Mouse (Mus musculus): ENCODE results near the gene Btbd2. TPM values are rescaled to one million over a fixed set of nuclear protein-coding genes. Genes with fewer than 3 reads are reported as not detected.

The Btbd2 gene
- polyA plus RNA-seq, 1 experiment from 2014 or later, result 85.9 TPM

DNA sequence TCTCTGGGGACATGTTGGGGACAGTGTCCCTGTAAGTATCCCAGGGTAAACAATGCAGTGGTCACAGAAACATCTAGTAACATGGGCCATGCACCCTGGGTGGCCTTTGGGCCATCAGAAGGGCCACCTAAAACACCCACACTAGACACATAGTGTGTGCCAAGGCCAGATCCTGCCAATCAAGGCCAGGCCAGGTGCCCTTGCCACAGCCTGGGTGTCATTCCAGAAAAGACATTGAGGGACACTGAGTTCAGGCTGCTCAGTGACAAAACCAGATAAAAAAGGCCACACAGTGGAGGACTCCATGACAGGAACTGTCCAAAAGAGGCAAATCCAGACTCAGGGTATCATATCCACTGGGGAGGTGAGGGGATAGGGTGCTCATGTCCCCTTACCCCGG lies 26.8 kb upstream of the Btbd2 start:
- Histone ChIP-seq H3K4me1 (no peaks in the 10 kb centered on the region), H3K36me3 (replicated peaks) (peaks cover 27% of the 10 kb centered on the region), H3K9ac (no peak overlapping the region), H3K27ac (no peak overlapping the region), H3K9me3 (no peaks in the 10 kb centered on the region), H3K4me2 (no peak overlapping the region), H3K27me3 (replicated peaks) (no peaks in the 10 kb centered on the region), H3K4me3 (no peak overlapping the region)
- ATAC-seq (replicated peaks), result no peak
- WGBS, result 96% methylated on average over 1 of the region's 1 CpGs

DNA sequence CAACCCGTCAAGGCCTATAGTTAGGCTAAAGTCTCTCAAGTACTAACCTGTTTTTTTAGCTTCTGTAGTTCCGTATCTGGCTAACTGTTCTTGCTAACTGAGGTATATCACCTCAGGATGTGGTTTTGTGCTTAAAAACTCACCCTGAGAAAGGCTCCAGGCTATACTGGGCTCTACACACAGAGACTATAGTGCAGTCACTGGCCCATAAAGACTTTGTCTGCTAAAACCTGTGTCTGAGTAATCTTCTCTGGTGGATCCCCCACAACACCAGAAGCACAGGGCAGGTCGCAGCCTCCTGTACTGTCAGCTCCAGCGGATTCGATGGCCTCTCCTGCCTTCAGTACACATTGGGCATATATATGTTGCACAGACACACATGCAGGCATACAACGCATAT lies 25.1 kb upstream of the Btbd2 start:
- 95% methylated on average over 6 of the region's 6 CpGs for WGBS
- Histone ChIP-seq H3K36me3 (replicated peaks) (peaks cover 21% of the 10 kb centered on the region), H3K27me3 (replicated peaks) (no peaks in the 10 kb centered on the region), H3K4me3 (no peak overlapping the region), H3K9ac (no peak overlapping the region), H3K4me1 (peaks cover 16% of the 10 kb centered on the region), H3K9me3 (no peaks in the 10 kb centered on the region), H3K27ac (no peak overlapping the region), H3K4me2 (no peak overlapping the region)
- ATAC-seq (replicated peaks), result no peak

GRCm38 (mm10) chr10:80680260-80680696 lies 23.4 kb upstream of the Btbd2 start:
- peaks cover 22% of the 10 kb centered on the region for H3K4me1 ChIP-seq
- no peak overlapping the region for H3K9ac ChIP-seq
- H3K9me3 ChIP-seq, result no peaks in the 10 kb centered on the region
- H3K27ac ChIP-seq, result no peak overlapping the region
- WGBS, result 72% methylated on average over 2 of the region's 2 CpGs
- no peak for ATAC-seq (replicated peaks)
- H3K4me3 ChIP-seq, result no peak overlapping the region
- no peaks in the 10 kb centered on the region for H3K27me3 ChIP-seq (replicated peaks)
- H3K36me3 ChIP-seq (replicated peaks), result peaks cover 4% of the 10 kb centered on the region; the same call in 1 of the 2 replicates
- H3K4me2 ChIP-seq, result no peak overlapping the region

DNA sequence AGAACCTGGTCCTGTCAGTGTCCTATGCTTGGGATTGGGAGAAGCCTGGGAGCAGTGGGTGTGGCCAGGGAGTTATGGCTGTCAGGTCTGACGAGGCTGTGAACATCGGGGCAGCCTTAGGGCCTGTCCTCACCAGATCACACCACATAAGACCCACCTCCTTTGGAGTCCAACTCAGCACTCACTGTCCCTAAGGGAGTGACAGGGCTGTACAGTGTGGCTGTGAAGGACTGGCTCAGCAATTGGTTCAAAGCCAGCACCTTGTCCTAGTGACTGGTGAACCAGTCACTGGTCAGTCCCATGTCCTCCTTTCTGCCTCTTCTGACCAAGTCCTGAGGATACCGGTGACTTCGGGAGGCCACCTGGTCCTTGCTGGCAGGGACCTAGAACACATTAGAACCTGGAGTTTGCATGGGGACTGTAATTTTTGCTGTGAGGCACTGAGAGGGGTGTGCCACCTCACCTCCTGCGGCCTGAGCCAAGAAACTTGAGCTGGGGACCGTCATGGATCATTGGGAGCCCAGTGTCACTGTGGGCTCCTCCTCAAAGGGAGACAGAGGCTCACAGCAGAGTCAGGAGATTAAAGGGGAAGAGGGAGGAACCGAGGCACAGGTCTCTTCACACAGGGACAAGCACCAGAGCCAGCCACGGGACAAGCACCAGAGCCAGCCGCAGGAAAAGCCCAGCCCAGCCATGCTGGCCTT lies 22.8 kb upstream of the Btbd2 start:
- Histone ChIP-seq H3K27ac (0 out of 2 replicates have a peak overlapping the region, but pooled peaks have one; percentile 96), H3K4me2 (no peak overlapping the region), H3K27me3 (replicated peaks) (no peaks in the 10 kb centered on the region), H3K9ac (no peak overlapping the region), H3K36me3 (replicated peaks) (no peaks in the 10 kb centered on the region), H3K4me3 (no peak overlapping the region), H3K9me3 (no peaks in the 10 kb centered on the region), H3K4me1 (peaks cover 27% of the 10 kb centered on the region)
- WGBS, result 59% methylated on average over 9 of the region's 9 CpGs
- ATAC-seq (replicated peaks), result no peak

DNA sequence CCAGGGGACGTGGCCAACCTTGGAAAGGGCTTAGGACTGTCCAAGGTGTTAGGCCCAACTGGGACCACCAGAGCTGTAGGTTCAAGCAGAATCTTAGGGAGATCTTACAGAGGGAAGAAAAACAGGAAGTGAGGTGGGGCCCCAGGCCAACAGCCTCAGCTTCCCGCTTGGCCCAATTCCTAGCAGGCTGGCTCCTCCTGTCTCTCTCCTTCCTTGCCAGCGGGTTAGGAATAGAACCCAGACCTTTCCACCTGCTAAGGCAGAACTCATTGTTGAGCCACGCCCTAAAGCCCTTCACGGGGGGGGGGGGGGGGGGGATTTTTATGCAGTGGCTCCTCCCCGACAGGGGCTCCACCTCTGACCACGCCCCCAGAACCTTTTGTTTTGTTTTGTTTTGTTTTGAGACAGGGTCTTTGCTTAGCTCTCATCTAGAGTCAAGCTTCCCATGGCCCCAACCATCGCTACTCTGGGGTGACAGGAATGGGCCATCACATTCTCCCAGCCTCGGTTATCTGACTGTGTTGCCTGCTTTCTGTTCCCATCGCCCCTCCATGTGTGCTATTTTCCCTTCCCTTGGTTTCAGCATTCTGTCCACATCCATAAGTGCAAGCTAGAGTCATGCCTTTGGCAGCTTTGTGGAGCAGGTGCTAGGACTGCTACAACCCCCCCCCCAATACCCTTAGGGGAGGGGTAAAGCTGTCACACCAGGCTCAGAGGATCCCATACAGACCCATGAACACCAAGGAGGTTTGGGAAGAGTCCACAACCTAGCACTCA lies 21.9 kb upstream of the Btbd2 start:
- Histone ChIP-seq H3K9ac (no peak overlapping the region), H3K4me1 (peaks cover 37% of the 10 kb centered on the region), H3K36me3 (replicated peaks) (no peaks in the 10 kb centered on the region), H3K27me3 (replicated peaks) (no peaks in the 10 kb centered on the region), H3K4me2 (no peak overlapping the region), H3K27ac (peak overlapping the region; percentile 96), H3K9me3 (no peaks in the 10 kb centered on the region), H3K4me3 (no peak overlapping the region)
- ATAC-seq (replicated peaks), result no peak
- WGBS, result 52% methylated on average over 9 of the region's 10 CpGs

- H3K4me2 ChIP-seq, result peak within 1 kb of the TSS; percentile 82
- WGBS, result 26% methylated on average over 8 of the region's 8 CpGs
- H3K27me3 ChIP-seq (replicated peaks), result no peaks in the 10 kb centered on the region
- peaks cover 45% of the 10 kb centered on the region for H3K4me1 ChIP-seq
- H3K27ac ChIP-seq, result peak within 1 kb of the TSS; percentile 96
- no peaks in the 10 kb centered on the region for H3K36me3 ChIP-seq (replicated peaks)
- peak within 1 kb of the TSS; percentile 94 for H3K4me3 ChIP-seq
- ATAC-seq (replicated peaks), result no peak
- no peaks in the 10 kb centered on the region for H3K9me3 ChIP-seq
- H3K9ac ChIP-seq, result peak within 1 kb of the TSS; percentile 72
Measured at GRCm38 (mm10) chr10:80677942-80678436, 21.1 kb upstream of the Btbd2 start, which contains the start of gene Mknk2. Gene Mknk2, minus strand, starts transcription at chr10:80678112.

GRCm38 (mm10) chr10:80677128-80677875 lies 20.4 kb upstream of the Btbd2 start:
- ATAC-seq (replicated peaks), result peak; percentile 5
- 35% methylated on average over 9 of the region's 9 CpGs for WGBS
- Histone ChIP-seq H3K4me1 (peaks cover 52% of the 10 kb centered on the region), H3K27ac (peak overlapping the region; percentile 96), H3K4me3 (peak overlapping the region; percentile 94), H3K9ac (peak overlapping the region; percentile 72), H3K27me3 (replicated peaks) (no peaks in the 10 kb centered on the region), H3K4me2 (peak overlapping the region; percentile 82), H3K9me3 (no peaks in the 10 kb centered on the region), H3K36me3 (replicated peaks) (no peaks in the 10 kb centered on the region)

GRCm38 (mm10) chr10:80676198-80676928 lies 19.5 kb upstream of the Btbd2 start:
- peak; percentile 92 for ATAC-seq (replicated peaks)
- Histone ChIP-seq H3K9me3 (no peaks in the 10 kb centered on the region), H3K27ac (peak overlapping the region; percentile 96), H3K4me1 (peaks cover 56% of the 10 kb centered on the region), H3K27me3 (replicated peaks) (no peaks in the 10 kb centered on the region), H3K4me3 (peak overlapping the region; percentile 94), H3K36me3 (replicated peaks) (0 out of 2 replicates have a peak, but pooled peaks cover 3% of the 10 kb centered on the region), H3K9ac (peak overlapping the region; percentile 93), H3K4me2 (peak overlapping the region; percentile 82)
- WGBS, result under 1% methylated on average over 66 of the region's 78 CpGs

DNA sequence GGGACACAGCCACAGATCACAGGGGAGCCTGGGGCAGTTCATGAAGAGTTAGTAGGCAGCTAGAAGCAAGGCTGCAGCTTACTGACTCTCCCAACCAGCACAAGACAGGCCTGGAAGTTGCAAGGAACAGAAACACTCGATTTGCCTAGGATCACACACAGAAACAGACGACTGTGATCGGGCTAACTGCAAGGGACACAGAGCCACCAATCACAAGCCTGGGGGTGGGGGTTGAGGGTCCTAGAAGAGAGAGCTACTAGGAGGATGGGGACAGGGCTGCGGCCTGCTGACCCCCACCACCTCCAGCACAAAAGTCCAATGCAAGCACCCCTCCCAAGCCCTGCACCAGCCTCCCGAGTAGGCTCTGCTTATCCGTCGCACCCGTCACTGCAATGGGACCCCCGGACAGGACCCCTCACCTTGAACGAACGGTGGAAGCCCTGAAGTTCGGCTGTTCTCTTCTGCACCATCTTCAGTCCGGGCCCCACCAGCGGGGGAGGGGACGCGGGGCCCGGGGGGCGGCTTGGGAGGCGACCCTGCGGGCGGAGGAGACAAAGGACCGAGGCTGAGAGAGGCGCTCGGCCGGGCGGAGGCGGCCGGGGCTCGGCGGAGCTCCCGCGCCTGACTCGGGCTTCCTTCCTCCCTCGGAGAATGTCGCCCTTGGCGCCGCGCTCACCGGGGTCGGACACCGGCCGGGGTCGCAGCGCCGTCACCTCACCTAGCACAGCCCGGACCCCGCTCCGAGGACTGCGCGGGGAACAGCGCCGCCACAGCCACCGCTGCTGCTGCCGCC lies 18.7 kb upstream of the Btbd2 start:
- no peaks in the 10 kb centered on the region for H3K27me3 ChIP-seq (replicated peaks)
- H3K4me2 ChIP-seq, result peak overlapping the region; percentile 82
- H3K9ac ChIP-seq, result peak overlapping the region; percentile 93
- peak overlapping the region; percentile 94 for H3K4me3 ChIP-seq
- WGBS, result under 1% methylated on average over 46 of the region's 54 CpGs
- no peaks in the 10 kb centered on the region for H3K9me3 ChIP-seq
- H3K36me3 ChIP-seq (replicated peaks), result peaks cover 5% of the 10 kb centered on the region; the same call in 1 of the 2 replicates
- H3K27ac ChIP-seq, result peak overlapping the region; percentile 96
- H3K4me1 ChIP-seq, result peaks cover 56% of the 10 kb centered on the region
- ATAC-seq (replicated peaks), result peak; percentile 35

GRCm38 (mm10) chr10:80674851-80675404 lies 18.1 kb upstream of the Btbd2 start:
- H3K4me1 ChIP-seq, result peaks cover 56% of the 10 kb centered on the region
- WGBS, result 16% methylated on average over 6 of the region's 6 CpGs
- no peak for ATAC-seq (replicated peaks)
- no peaks in the 10 kb centered on the region for H3K9me3 ChIP-seq
- no peaks in the 10 kb centered on the region for H3K27me3 ChIP-seq (replicated peaks)
- H3K4me2 ChIP-seq, result peak overlapping the region; percentile 82
- H3K9ac ChIP-seq, result peak overlapping the region; percentile 93
- peak overlapping the region; percentile 94 for H3K4me3 ChIP-seq
- peak overlapping the region; percentile 96 for H3K27ac ChIP-seq
- H3K36me3 ChIP-seq (replicated peaks), result peaks cover 11% of the 10 kb centered on the region; the same call in 1 of the 2 replicates

Data from midbrain, embryonic 15.5 days (tissue).